Mouse (Mus musculus) intestine, embryonic 16.5 days (tissue): Measurements from ENCODE around the gene Krt28. TPM values are rescaled to one million over a fixed set of nuclear protein-coding genes. Genes with fewer than 3 reads are reported as not detected.

Source experiments
- ATAC-seq: fragments of 200-750 bp; cut with Nextera tagmentation; 2 replicates; pipeline ENCODE4 v1.8.0; 2017; ENCODE audit warnings: moderate TSS enrichment, moderate library complexity
- H3K27ac ChIP-seq: fragments of 300-500 bp; sonication (generic); 2 replicates; pipeline ENCODE4 v1.5.1; 2014; ENCODE audit warnings: mild to moderate bottlenecking, low read length
- H3K27me3 ChIP-seq: fragments of 300-500 bp; sonication (generic); replicated peaks from 2 replicates; pipeline ENCODE4 v1.6.1; 2014; ENCODE audit warnings: low read length, control low read depth, mixed read lengths; ENCODE audit not compliant: control insufficient read depth, insufficient read depth
- H3K36me3 ChIP-seq: fragments of 300-500 bp; sonication (generic); 2 replicates; pipeline ENCODE4 v1.6.1; 2014; ENCODE audit warnings: low read length, control low read depth; ENCODE audit not compliant: control insufficient read depth, insufficient read depth
- H3K4me1 ChIP-seq: fragments of 300-500 bp; sonication (generic); 2 replicates; pipeline ENCODE4 v1.6.1; 2014; ENCODE audit warnings: low read length, control low read depth, mixed read lengths; ENCODE audit not compliant: control insufficient read depth, insufficient read depth
- H3K4me2 ChIP-seq: fragments of 300-500 bp; sonication (generic); 2 replicates; pipeline ENCODE4 v1.6.1; 2014; ENCODE audit warnings: low read depth, low read length, control low read depth
- H3K4me3 ChIP-seq: fragments of 300-500 bp; sonication (generic); 2 replicates; pipeline ENCODE4 v1.5.1; 2014; ENCODE audit warnings: mild to moderate bottlenecking, low read length
- H3K9ac ChIP-seq: fragments of 300-500 bp; sonication (generic); 2 replicates; pipeline ENCODE4 v1.6.1; 2014; ENCODE audit warnings: low read depth, low read length
- H3K9me3 ChIP-seq: fragments of 300-500 bp; sonication (generic); 2 replicates; pipeline ENCODE4 v1.6.1; 2016; ENCODE audit warnings: low read length, control low read depth; ENCODE audit not compliant: control insufficient read depth
- WGBS: fragments of 180-500 bp; shearing (Covaris S2); extraction: QIAGEN DNeasy Blood & Tissue Kit; methylation state at CpG from one replicate; pipeline ENCODE4 v1.1.7; 2014; 5-methylcytosine and 5-hydroxymethylcytosine counted together
- polyA plus RNA-seq: library from polyadenylated mRNA; unstranded; fragments of >200 nt; fragmentation: Nextera tagmentation; extraction: Ambion mirVana; gene quantifications from 2 replicates; pipeline ENCODE4 v1.2.1, GENCODE M21; 2015

The Krt28 gene
- polyA plus RNA-seq, 1 experiment from 2014 or later: 0.07 TPM

DNA sequence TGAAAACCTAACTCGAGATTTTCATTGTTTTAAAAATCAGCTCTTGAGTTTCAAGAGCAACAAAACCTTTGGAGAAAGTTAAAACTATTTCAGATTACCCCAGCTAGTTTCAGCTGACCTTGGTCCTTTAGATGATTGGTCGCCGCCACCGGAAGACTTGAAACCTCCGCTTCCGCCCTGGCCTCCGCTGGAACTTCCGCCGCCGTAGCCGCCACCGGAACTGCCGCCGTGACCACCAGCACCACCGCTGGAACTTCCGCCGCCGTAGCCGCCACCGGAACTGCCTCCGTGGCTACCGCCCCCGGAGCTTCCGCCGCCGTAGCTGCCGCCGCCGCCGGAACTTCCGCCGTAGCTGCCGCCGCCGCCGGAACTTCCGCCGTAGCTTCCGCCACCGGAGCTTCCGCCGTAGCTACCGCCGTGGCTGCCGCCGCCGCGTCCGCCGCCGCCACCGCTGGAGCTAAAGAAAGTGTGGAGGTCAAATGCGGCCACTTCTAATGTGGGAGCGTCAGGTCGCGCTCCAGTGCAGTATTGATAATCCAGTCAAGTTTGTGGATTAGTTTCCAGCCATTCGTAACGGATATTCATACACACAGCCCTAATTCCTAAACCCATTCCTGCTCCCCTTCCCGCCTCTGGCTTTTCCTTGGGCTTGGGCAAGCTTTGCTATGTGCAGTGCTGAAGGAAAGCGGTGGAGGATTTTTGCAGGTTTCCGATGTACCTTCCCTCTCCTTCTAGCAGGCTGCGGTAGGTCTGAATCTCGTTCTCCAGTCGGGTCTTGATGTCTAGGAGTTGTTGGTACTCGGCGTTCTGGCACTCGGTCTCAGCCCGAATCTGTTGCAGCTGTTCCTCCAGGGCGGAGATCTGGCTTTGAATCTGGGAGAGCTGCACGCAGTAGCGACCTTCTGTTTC, 11.4 kb upstream of the Krt28 start:
- WGBS: under 1% methylated on average over 71 of the region's 71 CpGs
- Histone ChIP-seq H3K27me3 (no peaks in the 10 kb centered on the region), H3K4me1 (peaks cover 3% of the 10 kb centered on the region; the same call in 1 of the 2 replicates), H3K9me3 (no peaks in the 10 kb centered on the region), H3K36me3 (no peaks in the 10 kb centered on the region), H3K9ac (peak overlapping the region; percentile 78), H3K4me2 (peak overlapping the region; percentile 65), H3K27ac (peak overlapping the region; percentile 99), H3K4me3 (peak overlapping the region; percentile 56)
- ATAC-seq: peak; percentile 93

DNA sequence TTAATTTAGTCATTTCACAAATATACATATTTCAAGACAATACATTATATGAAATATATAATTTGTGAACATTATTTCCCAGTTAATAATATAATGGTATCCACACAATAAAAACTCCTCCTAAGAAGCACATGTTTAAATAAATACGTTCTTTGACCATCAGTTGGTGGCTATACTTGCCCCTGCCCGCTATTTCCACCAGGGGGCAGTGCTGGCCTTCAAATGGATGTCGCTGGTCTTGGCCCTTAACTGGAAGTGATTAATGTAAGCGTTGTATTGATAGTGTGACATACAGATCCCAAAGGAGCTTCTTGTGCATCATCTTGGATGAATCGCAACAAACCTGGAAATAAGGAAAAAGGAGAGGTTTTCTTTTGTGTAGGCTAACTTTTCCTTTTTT, 4.9 kb upstream of the Krt28 start:
- no peak for ATAC-seq
- no peaks in the 10 kb centered on the region for H3K4me1 ChIP-seq
- H3K4me3 ChIP-seq: no peak overlapping the region
- H3K36me3 ChIP-seq: no peaks in the 10 kb centered on the region
- no peak overlapping the region for H3K9ac ChIP-seq
- no peak overlapping the region for H3K4me2 ChIP-seq
- 16% methylated on average over 5 of the region's 5 CpGs for WGBS
- no peak overlapping the region for H3K27ac ChIP-seq
- no peaks in the 10 kb centered on the region; the same call in 1 of the 2 replicates for H3K27me3 ChIP-seq
- H3K9me3 ChIP-seq: no peaks in the 10 kb centered on the region

DNA sequence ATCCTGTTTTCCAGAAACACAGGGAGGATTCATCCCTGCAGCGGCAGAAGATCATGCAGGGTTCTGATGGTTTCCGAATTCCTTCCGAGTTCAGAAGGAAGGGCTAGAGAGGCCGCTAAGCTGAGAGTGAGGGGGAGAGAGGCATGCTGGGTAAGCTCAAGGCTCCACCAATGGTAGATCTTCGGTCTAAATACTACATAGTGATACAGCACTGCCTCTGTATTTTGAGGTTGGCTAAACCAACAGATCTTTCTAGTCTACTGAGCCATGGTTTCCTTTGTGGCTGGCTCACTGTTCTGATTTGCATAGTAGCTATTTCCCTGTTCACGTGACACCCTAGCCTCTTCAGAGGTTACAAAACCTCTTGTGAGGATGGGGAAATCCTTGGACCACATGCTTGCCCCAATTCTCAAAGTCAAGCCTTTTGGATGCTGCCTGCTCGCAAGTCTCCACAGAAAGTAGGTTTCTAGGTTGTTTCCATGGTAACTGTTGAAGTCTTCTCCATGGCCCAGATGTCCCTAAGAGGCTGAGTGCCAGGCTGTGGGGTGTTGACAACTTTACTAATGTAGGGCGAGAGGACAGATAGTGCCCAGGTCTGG, 4.8 kb downstream of the Krt28 start:
- no peaks in the 10 kb centered on the region for H3K36me3 ChIP-seq
- 87% methylated on average over 8 of the region's 8 CpGs for WGBS
- ATAC-seq: no peak

DNA sequence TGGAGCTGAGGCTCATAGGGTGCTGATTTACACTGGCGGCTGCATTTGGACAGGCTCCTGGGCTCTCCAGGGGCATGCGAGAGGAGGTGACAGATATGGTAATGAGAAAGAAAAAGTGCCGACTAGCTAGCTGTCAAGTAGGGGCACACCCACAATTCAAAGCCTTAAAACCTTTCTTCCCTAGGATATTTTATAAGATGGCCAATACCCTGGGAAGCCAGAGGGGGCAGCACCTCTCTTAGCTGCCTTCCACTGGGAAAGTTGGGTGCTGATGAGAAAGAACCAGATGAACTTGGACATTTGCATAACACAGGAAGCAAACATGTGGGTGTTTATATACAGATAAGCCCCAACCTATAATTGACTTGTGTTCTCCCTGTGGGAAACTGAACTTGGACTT, 5.5 kb downstream of the Krt28 start:
- WGBS: 4% methylated on average over 3 of the region's 3 CpGs
- no peak for ATAC-seq
- H3K9ac ChIP-seq: no peak overlapping the region
- H3K4me3 ChIP-seq: no peak overlapping the region
- no peaks in the 10 kb centered on the region for H3K9me3 ChIP-seq
- H3K36me3 ChIP-seq: no peaks in the 10 kb centered on the region
- no peak overlapping the region for H3K4me2 ChIP-seq
- H3K27ac ChIP-seq: no peak overlapping the region
- no peaks in the 10 kb centered on the region for H3K27me3 ChIP-seq
- no peaks in the 10 kb centered on the region for H3K4me1 ChIP-seq

More for the DNA sequence above, 4.8 kb downstream of the Krt28 start:
- Histone ChIP-seq H3K4me3 (no peak overlapping the region), H3K4me1 (no peaks in the 10 kb centered on the region), H3K27me3 (no peaks in the 10 kb centered on the region; the same call in 1 of the 2 replicates), H3K27ac (no peak overlapping the region), H3K9me3 (no peaks in the 10 kb centered on the region), H3K4me2 (no peak overlapping the region), H3K9ac (no peak overlapping the region)

DNA sequence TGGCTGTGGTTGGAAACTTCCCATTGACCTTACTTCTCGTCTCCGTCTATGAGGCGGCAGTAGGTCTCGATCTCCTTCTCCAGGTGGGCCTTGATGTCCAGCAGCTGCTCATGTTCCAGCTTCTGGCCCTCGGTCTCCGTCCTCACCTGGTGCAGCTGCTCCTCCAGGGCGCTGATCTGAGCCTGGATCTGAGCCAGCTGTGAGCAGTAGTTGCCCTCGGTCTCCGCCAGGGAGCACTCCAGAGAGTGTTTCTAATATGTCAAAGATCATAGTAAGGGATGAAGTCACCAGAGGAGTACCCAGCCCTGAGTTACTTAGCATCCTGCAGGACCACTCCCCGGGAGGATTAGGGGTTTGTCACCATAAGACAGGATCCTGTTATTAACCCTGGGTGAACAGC, 7.9 kb downstream of the Krt28 start:
- Histone ChIP-seq H3K9me3 (no peaks in the 10 kb centered on the region), H3K27me3 (no peaks in the 10 kb centered on the region), H3K4me2 (no peak overlapping the region), H3K9ac (no peak overlapping the region), H3K27ac (no peak overlapping the region), H3K36me3 (no peaks in the 10 kb centered on the region), H3K4me3 (no peak overlapping the region), H3K4me1 (no peaks in the 10 kb centered on the region)
- ATAC-seq: no peak
- 37% methylated on average over 10 of the region's 10 CpGs for WGBS

DNA sequence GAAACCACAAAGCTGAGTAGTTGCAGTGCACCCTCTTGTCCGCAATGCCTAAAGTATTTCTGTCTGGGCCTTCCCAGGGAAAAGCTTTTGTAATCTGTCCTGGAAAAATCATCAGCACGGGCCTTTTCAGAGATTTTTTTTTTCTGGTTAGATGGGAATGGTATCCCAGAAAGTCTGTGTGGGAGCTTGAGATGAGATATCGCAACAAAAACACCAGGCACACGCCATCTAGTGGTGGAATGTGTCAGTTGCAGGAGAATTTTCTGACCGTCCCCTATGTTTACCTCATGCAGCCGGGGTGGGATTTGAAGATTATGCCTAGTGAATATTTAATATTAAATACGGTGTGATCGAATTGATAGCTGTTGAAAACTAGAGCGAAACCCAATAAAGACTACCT, 10.3 kb downstream of the Krt28 start:
- Histone ChIP-seq H3K9me3 (no peaks in the 10 kb centered on the region), H3K36me3 (no peaks in the 10 kb centered on the region), H3K9ac (no peak overlapping the region), H3K4me2 (no peak overlapping the region), H3K4me1 (no peaks in the 10 kb centered on the region), H3K27ac (no peak overlapping the region), H3K27me3 (0 out of 2 replicates have a peak, but pooled peaks cover 2% of the 10 kb centered on the region), H3K4me3 (no peak overlapping the region)
- 21% methylated on average over 9 of the region's 9 CpGs for WGBS
- no peak for ATAC-seq

DNA sequence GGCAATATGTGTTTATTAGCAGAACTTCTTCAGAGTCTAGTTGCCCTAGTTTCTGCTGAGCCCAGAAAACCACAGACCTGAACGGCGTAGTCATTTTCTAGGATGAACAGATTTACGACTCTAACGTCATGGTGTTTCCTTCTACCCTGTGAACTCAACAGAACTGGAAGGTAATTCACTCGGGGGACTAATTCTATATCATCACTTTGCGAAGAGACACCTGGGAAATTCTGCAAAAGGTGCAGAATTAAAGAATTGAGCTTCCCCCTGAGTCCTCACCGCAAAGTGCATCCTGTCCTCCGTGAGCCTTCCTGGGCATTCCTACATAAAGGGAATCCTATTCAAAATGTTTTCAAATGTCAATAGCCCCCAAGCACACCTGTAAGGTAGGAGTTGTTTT, 13.3 kb downstream of the Krt28 start:
- H3K4me1 ChIP-seq: no peaks in the 10 kb centered on the region
- H3K9ac ChIP-seq: no peak overlapping the region
- no peak overlapping the region for H3K4me3 ChIP-seq
- no peaks in the 10 kb centered on the region for H3K36me3 ChIP-seq
- no peak overlapping the region for H3K4me2 ChIP-seq
- no peak overlapping the region for H3K27ac ChIP-seq
- ATAC-seq: no peak
- no peaks in the 10 kb centered on the region for H3K9me3 ChIP-seq
- WGBS: 75% methylated on average over 8 of the region's 8 CpGs
- H3K27me3 ChIP-seq: 0 out of 2 replicates have a peak, but pooled peaks cover 2% of the 10 kb centered on the region

DNA sequence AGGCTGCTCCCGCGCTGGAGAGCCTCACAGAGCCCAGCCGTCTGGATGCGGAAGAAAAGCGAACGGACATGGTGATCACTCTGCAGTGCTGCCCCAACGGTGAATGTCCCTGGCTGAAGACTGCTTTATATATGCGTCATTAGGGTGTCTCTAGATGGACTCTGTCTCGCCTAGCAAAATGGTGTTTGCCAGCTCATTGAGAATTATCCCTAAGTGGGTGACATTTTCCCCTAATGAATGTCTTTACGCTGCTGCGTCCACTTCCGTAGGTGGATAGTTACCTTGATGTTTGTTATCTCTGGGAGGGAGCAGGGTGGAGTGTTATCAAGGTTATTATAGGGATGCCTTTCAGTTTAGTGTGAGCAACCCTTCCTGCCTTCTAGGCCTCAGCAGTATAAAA, 23.7 kb downstream of the Krt28 start, which contains the start of gene Krt27:
Krt27 (minus strand) TSS at position 101 of the 400 bp plus-strand sequence.
- H3K4me3 ChIP-seq: no peak within 1 kb of the TSS
- H3K9me3 ChIP-seq: no peaks in the 10 kb centered on the region
- 66% methylated on average over 12 of the region's 12 CpGs for WGBS
- H3K4me1 ChIP-seq: no peaks in the 10 kb centered on the region
- H3K27me3 ChIP-seq: no peaks in the 10 kb centered on the region
- H3K9ac ChIP-seq: no peak within 1 kb of the TSS
- no peak for ATAC-seq
- H3K36me3 ChIP-seq: no peaks in the 10 kb centered on the region
- no peak within 1 kb of the TSS for H3K4me2 ChIP-seq
- no peak within 1 kb of the TSS for H3K27ac ChIP-seq

DNA sequence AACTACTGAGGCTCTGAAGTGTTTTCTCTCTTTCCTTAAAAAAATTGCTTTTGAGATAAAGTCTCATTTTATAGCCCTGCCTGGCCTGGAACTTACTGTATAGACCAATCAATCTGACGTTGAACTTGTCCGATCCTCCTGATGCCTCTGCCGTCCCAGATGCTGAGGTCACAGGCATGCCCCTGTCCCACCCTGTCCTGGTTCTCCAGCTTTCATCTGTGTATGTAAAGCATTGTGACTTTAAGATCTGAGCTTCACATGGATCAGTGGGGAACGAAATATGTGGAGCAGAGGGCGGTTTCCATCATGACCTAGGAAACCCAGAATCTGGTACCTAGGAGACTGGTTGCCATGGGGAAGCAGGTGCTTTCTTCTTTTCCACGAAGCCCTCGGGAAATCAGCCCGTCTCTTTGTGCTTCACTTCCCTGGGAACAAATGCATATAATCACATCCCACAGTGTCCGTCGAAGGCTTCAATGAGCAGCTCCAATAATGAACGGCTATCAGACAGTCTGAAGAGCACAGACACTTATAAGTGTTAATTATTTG, 35.3 kb downstream of the Krt28 start:
- no peak overlapping the region for H3K27ac ChIP-seq
- no peaks in the 10 kb centered on the region for H3K4me1 ChIP-seq
- H3K4me2 ChIP-seq: no peak overlapping the region
- H3K27me3 ChIP-seq: no peaks in the 10 kb centered on the region
- no peaks in the 10 kb centered on the region for H3K36me3 ChIP-seq
- 75% methylated on average over 11 of the region's 11 CpGs for WGBS
- H3K9ac ChIP-seq: no peak overlapping the region
- no peak overlapping the region for H3K4me3 ChIP-seq
- H3K9me3 ChIP-seq: no peaks in the 10 kb centered on the region
- no peak for ATAC-seq
